Mouse (Mus musculus): ENCODE results near the gene Otol1.

DNA sequence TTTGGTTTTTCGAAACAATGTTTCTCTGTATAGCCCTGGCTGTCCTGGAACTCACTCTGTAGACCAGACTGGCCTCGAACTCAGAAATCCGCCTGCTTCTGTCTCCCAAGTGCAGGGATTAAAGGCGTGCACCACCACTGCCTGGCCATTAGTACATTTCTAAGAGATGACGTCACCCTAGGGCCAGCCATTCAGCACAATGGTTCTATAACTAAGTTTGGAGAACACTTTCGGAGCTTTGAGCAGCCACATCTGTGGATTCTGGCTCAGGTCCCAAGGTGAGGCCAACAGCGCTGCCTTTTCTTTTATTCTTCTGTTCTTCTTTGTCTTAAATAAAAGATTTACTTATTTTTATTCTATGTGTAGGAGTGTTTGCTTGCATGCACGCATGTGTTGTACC is 3.0 kb upstream of the Otol1 start:
- TF ChIP-seq GATA1 (IDR thresholded peaks at IDR 0.05; ENCODE audit: low read length) (no peak), TAL1 (IDR thresholded peaks at IDR 0.05; ENCODE audit: low read length) (no peak)
